Mouse (Mus musculus) left cerebral cortex, adult 8-10 months (tissue): ENCODE data around the gene Slc7a1. TPM values are rescaled to one million over a fixed set of nuclear protein-coding genes. Genes with fewer than 3 reads are reported as not detected.

Experiments used
- DNase-seq, 2 experiments: peaks; one replicate each; pipeline ENCODE4 v3.0.0; 2022; ENCODE audit warnings: low spot score in 2 of 2
- total RNA-seq, 4 experiments: library from RNA; stranded (reverse); gene quantifications; 2 replicates each; pipeline ENCODE4 v1.2.4; 2022

Slc7a1 gene
- total RNA-seq, 4 experiments from 2014 or later, result 23.7 to 27.8 (median 27.4) TPM

- no peak for DNase-seq
Measured at GRCm38 (mm10) chr5:148369178-148369577, 30.5 kb downstream of the Slc7a1 start.

DNA sequence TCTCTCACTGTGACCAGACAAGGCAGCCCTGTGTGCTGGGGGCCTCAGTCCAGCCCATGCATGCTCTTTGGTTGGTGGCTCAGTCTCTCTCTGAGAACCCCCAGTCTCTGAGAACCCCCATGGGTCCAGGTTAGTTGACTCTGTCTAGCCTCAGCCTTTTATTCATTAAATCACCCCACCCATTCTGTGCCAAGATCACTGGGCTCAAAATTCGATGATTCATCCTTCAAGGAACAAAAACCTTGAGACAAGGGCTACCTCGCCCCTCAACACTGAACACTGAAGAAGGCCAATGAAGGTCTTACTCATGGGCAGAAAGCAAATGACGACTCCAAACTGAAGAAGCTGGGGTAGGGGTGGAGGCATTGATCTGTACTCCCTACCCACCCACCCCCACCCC is 31.9 kb downstream of the Slc7a1 start:
- DNase-seq, result no peak

DNA sequence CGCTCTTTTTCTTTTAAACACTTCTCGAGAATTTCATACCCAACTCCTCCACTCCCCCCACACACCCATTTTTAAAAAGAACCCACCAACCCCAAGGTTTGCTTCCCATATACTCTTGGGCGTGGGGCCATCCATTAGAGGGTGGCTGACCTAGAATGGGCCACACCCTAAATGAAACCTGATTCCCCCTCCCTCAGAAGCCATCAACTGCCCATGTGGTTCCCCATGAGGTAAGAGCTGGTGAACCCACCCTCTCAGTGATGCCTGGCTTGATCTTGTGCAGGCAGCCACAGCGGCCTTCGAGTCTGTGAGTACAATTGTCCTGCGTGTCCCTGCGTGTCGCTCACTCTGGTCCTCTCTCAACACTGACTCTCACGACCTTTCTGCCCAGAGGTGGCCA is 33.2 kb downstream of the Slc7a1 start:
- no peak for DNase-seq

GRCm38 (mm10) chr5:148363441-148364113 is 36.1 kb downstream of the Slc7a1 start:
- DNase-seq, result no peak

GRCm38 (mm10) chr5:148362296-148362695 is 37.4 kb downstream of the Slc7a1 start:
- DNase-seq, result no peak

- DNase-seq, result no peak
Measured at GRCm38 (mm10) chr5:148361759-148362010, 38.0 kb downstream of the Slc7a1 start.

- DNase-seq, result no peak
Measured at GRCm38 (mm10) chr5:148360922-148361758, 38.6 kb downstream of the Slc7a1 start.

DNA sequence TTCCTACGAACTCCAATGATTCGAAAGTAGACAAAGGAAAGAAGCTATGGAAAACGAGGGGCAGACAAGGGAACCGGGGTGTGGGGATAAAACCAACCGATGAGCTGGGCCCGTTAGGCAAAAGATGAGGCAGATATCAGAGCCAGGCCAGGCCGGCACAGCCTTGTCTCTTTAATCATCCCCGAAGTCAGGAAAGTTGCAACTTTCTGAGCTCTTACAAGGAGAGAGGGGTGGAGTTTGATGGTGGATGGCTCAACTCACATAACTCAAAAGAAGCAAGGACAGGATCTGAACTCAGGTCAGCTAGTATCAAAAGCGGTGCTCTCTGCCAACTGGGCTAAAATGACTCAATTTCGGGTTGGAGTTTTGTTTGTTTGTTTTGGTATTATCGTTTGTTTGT is 40.6 kb downstream of the Slc7a1 start:
- no peak for DNase-seq

- no peak for DNase-seq
Measured at GRCm38 (mm10) chr5:148357168-148357567, 42.5 kb downstream of the Slc7a1 start.

DNA sequence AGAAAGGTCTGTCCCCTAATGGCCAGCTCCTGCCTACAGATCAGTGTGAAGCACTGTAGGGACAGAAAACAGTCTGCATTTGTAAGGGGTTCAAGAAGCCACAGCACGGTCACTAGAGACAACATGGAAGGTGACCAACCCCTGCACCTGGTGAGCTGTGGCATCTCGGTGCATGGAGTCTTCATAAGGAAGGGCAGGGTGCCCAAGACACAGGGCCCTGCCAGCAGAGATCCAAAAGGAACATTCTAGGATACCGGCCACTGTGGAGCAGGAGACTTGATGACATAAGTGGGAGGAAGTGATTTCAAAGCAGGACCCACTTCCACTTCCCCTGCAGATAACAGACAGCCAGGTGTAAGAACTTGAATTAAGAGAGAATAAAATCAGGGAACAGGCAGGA is 43.9 kb downstream of the Slc7a1 start:
- no peak for DNase-seq

GRCm38 (mm10) chr5:148354536-148354935 is 45.2 kb downstream of the Slc7a1 start:
- DNase-seq, result no peak

GRCm38 (mm10) chr5:148353429-148353828 is 46.3 kb downstream of the Slc7a1 start:
- no peak for DNase-seq

DNA sequence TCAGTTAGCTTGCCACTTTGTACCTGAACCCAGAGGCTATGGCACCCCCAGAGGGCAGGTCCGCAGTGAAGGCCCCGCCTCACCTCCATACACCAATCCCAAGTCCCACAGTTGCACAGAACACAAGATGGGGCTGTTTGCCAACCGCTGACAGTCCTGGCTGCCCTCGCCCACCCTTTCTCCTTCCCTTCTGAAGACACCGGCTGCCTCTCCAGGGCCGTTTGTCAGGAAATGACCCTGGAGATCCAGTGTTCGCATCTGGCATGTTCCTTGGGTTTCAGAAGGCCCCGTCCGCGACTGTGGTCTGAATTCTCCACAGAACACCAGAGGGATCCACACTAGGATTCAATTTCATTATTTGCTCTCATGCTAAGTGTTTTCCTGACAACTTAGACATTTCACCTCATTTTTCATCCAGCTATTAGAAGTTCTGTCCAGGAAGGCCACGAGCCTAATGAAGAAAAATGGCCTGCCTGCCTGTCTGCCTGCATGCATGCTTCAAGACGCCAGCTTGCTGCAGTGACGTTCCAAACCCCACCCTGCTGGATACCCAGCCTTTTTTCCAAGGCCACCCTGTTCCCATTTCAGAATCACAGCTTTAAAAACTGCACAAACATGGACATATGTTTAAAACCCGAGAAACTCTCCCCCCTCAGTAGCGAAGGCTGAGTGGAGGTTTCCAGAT is 50.2 kb downstream of the Slc7a1 start:
- DNase-seq, result no peak

- no peak for DNase-seq
Measured at GRCm38 (mm10) chr5:148348153-148348552, 51.6 kb downstream of the Slc7a1 start.

DNA sequence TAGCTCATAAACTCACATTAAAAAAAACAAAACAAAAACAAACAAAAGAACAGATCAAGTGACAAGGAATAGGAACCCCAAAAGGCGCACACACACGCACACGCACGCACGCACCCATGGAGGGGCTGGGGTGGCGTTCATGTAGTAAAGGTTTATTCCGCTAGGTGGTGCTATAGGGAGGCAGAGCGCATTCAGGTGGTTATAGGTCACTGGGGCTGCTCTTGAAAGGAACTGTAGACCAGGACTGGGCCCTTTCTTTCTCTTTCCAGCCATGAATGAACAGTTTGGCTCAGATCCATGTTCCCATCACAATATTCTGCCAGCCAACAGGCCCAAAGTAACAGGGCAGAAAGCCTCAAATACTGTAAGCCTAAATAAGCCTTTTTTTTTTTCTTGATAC is 53.2 kb downstream of the Slc7a1 start:
- DNase-seq, result no peak

DNA sequence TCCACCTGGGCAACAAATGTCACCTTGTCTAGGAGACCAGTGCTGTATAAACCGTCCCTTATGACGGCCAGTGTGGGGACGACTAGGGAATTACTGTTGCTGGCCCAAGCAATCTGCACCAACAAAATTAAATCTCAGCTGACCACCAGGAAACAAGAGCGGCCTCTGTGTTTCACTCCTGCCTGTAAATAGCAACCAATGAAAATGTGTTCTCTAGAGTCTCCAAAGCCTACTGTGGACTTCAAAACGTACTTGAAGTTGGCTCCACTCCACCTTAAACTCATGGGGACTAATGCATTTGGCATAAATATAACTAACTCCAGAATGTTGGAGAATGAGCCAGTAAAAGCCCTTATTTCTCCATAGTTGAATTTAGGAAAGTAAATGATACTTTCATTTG is 55.3 kb downstream of the Slc7a1 start:
- DNase-seq, result no peak

DNA sequence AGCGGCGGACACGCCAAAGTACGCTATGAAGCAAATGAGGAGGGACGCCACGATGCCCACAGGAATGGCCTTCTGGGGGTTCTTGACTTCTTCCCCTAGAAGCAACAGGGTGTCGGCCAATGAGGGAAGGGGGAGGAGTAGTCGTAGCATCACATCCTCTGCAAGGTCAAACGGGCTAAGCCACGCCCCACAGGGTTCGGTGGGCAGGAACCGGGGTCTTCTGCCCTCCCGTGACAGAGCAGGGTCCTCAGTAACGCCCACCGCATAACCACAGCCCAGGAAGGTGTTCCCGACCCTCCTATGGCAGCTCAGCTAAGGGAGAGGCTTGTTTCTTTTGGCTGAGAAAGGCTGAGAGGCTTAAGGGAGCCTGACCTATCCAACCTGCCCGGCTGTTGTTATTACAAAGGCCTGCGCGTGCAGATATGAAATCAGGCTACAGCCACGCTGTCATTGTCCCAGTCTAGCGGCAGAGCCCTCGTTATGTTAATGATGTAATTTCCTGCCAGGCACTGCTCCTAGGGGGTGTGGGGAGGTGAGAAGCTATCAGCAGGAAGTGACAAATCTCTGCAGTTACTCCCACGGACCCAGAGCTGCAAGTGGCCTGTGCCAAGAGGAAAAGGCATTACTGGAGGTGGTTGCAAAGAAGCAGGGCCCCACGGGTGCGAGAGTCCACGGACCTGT is 57.5 kb downstream of the Slc7a1 start:
- peak in 1 of 2 experiments; percentile 54 for DNase-seq

- DNase-seq, result no peak
Measured at GRCm38 (mm10) chr5:148339126-148339525, 60.6 kb downstream of the Slc7a1 start.

DNA sequence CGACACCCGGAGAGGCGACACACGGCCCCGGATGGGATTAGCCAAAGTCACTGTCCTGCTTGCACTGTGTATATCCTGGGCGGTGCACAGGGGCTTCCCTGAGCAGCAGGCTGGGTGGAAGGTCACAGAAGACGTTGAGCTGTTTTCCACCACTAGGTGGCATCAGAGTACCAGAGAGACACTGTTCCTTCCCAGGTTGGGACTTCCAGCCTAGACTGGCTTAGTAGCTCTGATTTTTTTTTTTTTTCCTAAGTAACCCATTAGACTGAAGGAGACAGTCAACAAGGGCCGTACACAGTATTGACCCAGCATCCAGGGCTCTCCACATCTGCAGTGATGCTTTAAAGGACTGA is 67.1 kb downstream of the Slc7a1 start:
- DNase-seq, result peak; percentile 32 to 39

DNA sequence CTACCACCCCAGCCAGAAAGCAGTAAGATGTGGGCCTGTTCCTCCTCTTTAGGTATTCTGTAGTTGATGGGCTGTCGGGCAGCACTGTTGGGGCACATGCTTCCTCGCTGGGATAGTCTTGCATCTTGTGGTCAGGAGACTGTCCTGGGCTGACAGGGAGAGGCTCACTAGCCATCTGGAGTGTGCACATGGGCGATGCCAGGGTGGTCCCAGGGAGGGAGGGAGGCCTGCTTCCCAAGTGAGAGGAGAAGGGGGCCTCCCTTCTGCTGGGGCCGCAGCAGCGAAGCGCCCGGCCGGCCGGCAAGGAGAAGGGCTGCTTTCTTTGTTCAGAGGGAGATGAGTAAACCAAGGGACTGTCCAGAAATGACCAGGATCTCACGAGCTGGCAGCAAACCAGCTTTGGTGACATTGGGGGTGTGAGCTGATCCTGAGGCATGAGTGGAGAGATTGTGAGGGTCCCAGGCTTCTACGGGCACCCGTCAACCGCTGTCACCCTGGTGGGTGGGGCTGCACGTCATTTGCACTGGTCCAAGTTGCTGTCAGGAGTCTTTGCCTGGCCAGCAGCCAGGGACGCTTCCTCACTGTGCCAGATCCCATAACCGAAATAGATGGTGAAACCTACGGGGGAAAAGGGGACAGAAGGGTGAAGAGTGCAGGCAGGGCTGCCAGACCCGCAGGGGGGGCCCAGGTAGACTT is 67.6 kb downstream of the Slc7a1 start:
- DNase-seq, result no peak

- no peak for DNase-seq
Measured at GRCm38 (mm10) chr5:148331229-148331776, 68.4 kb downstream of the Slc7a1 start.
